Mouse (Mus musculus): ENCODE results near the gene Nedd9.

Nedd9 gene

DNA sequence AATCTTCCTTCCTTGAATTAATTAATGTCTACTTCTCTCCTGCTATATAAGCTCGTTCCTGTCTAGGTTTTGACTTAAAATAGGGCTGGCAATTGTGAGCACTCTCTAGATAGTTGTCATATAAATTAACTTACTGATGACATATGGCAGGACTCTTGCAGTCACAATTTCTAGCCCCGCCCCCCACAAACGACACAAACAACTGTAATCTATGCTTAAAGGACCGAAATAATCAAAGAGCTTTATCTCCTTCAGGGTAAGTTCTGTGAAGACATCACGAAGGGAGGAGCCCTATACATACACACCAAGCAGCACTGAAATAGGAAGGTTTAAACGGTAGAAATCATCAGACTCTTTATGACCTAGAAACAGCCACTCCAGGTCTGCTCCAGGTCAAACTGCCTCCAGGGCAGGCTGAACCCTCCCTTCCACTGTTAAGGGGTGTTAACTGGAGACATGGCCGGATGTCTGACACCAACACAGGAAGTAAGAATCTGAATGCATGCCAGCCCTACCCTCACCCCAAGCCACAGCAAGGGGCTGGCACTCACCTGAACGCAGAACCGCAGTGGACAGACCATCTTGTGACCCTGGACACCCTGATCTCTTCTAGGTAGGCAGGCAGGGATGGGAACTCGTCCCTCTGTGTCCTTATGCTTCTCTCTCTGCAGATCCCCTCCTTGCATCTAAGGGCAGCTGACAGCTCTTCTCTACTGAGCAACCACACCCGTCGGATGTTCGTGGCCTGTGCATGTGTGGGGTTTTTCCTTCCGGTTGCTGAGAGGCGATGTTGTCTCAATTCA lies at the start of gene Nedd9:
Gene Nedd9 (minus strand): TSS at position 757 of the 803 bp plus-strand sequence.
- DNase-seq (ENCODE audit: low spot score in 2 of 2) = no peak

GRCm38 (mm10) chr13:41532625-41533024 lies 45.5 kb upstream of the Nedd9 start:
- DNase-seq (ENCODE audit: low spot score in 2 of 2) = no peak

DNA sequence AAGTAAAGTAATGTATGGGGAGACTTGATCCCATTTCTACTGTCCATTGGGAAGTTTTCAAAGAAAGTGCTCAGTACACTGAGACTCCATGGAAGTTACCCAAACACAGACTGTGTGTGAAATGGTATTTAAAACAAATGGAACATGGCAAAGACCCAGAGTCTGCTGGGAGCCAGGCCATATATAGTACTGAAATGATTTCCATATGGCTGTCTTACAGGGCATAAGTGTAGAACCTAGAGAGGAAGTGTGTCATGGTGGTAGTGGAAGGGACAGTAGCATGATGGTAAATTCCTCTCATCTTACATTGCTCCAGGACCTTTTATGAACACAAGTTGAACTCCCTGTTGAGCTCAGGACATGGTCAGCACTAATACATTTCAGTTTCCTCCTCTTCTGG lies 43.2 kb upstream of the Nedd9 start:
- DNase-seq (ENCODE audit: low spot score in 2 of 2) = no peak

- DNase-seq (ENCODE audit: low spot score in 2 of 2) = no peak
These were observed 37.0 kb upstream of the Nedd9 start for GRCm38 (mm10) chr13:41524208-41524607.

DNA sequence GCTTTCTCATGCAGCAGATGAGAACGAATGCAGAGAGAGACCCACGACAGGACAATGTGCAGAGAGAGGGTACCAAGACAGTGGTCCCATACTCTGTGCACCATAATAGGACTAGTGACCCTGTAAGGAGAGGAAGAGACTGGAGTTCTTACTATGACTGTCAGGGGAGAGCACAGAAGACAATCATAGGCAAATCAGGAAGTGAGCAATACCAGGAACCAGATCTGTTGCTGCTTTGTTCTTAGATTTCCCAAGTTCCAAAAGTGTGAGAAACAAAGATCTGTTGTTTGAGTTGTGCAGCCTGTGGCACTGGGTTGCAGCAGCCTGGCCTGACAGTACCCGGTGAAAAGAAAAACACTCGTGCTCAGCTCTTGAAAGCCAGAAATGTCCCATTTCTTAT lies 34.1 kb upstream of the Nedd9 start:
- no peak for DNase-seq (ENCODE audit: low spot score in 2 of 2)

DNA sequence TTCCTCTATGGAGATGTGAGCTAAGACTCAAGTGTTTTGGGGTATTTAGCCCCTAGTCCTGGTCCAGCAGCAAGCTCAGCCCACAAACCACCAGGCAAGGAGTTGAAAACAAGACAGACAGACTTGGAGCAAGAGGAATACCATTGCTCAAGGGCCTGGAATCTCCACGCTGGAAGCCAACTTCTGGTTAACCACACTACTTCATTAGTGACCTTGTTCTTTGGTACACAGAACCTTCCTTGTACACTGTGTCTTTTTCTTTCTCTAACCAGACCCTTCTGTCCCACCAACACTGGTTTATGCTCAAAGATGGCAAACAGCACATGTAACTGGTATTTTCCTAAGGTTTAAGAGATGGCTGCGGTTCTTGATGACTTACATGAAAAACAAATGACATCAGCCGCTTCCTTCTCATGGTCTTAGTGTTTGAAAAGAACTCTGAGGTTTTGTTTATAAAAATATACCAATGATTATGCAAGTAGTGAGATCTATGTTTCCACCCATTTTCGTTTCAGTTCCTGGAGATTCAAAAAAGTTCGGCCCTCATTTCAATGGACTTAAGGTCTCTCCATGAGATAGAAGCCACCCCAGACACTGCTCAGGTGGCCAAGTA lies 33.5 kb upstream of the Nedd9 start:
- no peak for DNase-seq (ENCODE audit: low spot score in 2 of 2)

- no peak for DNase-seq (ENCODE audit: low spot score in 2 of 2)
These were observed 32.6 kb upstream of the Nedd9 start for GRCm38 (mm10) chr13:41519792-41520191.

- DNase-seq (ENCODE audit: low spot score in 2 of 2) = no peak
These were observed 30.0 kb upstream of the Nedd9 start for GRCm38 (mm10) chr13:41517193-41517592.

- no peak for DNase-seq (ENCODE audit: low spot score in 2 of 2)
These were observed 28.6 kb upstream of the Nedd9 start for GRCm38 (mm10) chr13:41515749-41516148.

GRCm38 (mm10) chr13:41514918-41515317 lies 27.8 kb upstream of the Nedd9 start:
- DNase-seq (ENCODE audit: low spot score in 2 of 2) = no peak

DNA sequence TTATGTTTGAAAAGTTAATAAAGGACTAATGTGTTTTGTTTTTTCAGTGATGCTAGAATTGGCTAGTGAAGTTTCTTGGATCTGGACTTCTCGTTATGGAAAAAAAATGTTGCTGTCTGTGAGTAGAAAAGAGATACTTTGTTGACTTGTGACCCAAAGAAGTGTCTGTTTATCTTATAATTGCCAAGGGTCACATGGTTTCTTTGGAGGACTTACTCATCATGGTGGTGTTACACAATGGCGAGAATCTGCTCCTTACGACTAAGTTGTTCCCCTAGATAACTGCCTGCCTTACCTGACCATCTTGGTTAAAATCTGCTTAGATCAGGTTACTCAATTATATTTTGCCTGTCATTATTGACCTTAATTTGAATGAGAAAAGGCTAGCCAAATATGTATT lies 26.3 kb upstream of the Nedd9 start:
- DNase-seq (ENCODE audit: low spot score in 2 of 2) = no peak

DNA sequence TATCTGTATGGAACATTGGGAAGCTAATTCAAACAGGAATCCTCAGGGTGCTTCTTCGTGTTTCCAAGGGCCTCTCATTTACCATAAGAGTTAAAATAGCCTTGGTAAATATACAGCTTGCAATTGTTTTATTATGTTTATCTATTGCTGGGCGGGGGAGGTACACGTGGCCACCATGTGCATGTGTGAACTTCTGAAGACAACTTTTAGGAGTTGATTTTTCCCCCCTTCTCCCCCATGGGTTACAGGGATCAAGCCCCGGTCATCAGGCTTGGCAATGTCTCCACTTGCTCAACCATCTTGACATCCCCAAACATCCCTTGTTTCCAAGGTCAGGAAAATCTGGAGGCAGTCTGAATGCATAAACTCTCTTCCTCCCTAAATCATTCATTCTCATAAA lies 25.1 kb upstream of the Nedd9 start:
- no peak for DNase-seq (ENCODE audit: low spot score in 2 of 2)

GRCm38 (mm10) chr13:41510631-41511419 lies 23.7 kb upstream of the Nedd9 start:
- DNase-seq (ENCODE audit: low spot score in 2 of 2) = no peak

DNA sequence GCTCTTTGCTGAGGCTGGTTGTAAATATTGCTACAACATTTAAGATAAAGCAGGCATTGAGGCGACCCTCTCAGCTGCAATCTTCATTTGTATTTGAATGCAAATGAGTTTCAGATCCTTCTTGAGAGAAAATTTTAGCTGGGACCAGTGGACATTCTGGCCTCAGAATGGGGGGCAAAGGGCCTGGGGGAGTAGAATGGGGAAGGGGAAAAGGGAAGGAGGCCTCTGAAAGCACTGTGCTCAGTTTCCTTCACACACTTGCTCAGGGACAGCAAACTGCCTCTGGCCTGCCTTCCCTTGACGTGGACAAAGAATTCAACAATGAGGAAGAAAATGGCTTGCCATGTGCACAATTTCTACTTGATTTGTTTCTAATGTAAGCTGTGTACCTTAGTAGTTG lies 18.4 kb upstream of the Nedd9 start:
- DNase-seq (ENCODE audit: low spot score in 2 of 2) = no peak

DNA sequence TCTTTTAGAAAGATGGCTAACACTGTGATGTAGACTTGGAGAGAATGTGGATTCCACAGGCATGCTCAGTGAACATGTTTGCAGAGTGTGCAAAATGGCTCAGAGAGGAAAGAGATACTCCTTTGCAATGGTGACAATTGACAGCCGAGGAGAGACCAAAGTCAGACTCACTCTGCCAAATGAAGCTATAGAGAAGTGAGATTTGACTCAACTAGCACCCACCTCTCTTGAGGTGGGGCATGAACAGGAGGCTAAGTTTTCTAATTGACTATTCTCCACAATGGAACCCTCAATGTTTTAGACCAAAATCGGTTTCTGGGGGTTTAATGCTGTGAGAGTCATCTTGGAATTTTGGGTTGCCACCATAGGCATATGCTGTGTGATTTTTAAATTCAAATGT lies 17.8 kb upstream of the Nedd9 start:
- DNase-seq (ENCODE audit: low spot score in 2 of 2) = no peak

DNA sequence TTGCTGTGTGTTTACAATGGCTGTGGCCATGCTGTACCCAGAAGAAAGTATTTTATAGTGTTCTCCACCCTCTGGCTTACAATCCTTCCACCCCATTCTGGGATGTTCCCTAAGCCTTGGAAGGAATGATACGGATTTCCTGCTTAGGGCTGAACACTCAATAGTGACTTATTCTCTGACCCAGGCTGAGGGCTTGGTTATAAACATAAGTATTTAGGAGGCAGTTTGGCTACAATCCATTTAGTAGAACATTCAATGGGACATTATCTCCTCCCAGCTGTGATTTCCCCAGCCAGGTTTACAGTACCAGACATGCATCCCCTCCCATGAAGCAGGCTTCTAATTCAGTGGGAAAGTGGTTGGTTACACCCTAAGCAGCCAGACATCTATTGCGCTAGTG lies 17.3 kb upstream of the Nedd9 start:
- DNase-seq (ENCODE audit: low spot score in 2 of 2) = no peak

DNA sequence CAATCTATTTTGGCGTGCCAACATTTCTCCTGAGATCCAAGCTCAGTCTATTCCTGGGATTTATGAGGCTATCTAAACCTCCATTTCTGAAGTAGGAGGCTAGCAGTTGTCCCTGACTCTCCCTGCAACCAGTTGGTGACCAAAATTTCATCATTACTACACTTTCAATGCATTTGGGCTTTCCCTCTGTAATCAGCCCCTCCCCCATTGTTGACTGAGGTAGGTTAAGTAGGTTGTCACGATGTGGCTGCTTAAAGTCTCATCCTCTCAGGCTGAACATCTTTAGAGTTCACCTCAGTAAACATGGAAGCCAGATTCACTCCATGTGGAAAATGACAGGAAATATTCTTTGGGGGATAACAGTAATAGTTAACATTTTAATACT lies 15.7 kb upstream of the Nedd9 start:
- DNase-seq (ENCODE audit: low spot score in 2 of 2) = no peak

DNA sequence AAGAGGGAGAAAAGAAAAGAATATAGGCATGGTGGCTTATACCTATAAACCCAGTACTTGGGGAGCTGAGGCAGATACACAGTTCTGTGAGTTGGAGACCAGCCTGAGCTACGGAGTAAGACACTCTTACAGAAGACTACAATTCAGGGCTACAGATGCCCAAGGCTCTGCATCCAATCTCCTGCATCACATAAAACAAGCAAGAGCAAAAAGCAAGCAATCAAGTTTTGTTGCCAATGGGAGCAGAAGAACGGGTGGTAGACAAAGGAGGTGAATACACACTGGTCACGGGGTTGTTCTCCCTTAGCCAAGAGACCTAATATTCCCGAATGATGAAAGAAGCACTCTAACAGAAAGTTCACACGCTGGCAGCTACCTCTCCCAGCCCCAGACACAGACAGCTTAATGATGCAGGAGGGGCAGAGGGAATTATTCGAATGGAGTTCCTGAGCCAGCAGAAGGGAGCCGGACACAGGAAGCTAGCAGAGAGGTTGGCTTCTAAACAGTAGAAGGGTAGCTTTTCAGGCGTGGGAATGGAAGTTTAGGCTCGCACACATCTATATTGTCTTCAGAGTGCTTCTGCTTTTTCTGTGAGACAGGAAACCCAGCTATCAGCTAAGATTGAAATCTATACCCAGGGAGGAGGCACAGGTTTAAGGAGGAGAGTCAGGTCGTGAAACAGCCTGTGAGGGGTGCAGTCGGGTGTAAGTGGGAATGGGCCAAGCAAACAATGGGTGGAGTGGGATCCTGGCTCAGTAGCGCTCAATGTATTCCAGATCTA lies 15.2 kb upstream of the Nedd9 start:
- DNase-seq (ENCODE audit: low spot score in 2 of 2) = no peak

DNA sequence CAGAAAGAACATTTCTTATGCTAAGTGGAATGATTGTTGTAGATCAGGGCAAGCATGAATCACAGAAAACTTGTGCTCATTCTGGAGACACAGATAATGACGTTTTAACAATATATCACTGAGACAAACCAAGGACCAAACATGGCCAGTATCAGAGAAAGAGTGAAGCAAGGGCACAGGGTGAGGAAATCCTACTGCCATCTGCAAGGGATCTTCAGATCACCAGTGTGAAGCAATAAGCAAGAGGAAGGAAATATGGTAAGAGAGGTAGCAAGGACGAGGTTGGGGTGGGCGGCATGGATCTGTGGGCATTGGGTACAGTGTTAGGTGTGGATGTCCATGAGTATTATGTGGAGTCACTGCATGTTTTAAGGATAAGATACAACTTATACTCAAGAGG lies 13.6 kb upstream of the Nedd9 start:
- DNase-seq (ENCODE audit: low spot score in 2 of 2) = no peak

DNA sequence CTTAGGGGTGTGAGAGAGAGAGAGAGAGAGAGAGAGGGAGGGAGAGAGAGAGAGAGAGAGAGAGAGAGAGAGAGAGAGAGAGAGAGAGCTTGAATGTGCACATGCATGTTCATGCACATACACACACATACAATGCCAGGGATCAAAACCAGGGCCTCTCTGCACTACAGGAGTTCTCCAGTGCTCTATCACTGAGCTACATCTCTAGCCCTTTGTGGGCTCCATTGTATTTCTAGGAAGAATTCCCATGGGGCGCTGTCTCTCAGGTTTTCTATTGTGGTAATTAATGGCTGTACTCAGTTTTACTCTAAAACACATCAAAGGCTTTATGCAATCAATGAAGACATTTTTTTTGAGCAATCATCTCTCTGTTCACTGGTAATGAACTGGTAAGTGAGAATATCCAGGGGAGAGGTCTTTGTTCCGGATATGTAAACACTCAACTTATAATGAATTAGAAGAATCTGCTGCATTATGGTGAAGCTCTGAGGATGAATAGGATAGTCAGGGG lies 11.5 kb upstream of the Nedd9 start:
- DNase-seq (ENCODE audit: low spot score in 2 of 2) = no peak

- no peak for DNase-seq (ENCODE audit: low spot score in 2 of 2)
These were observed 7.5 kb upstream of the Nedd9 start for GRCm38 (mm10) chr13:41494681-41495080.
